Mouse (Mus musculus) layer of hippocampus, adult 2 months (tissue): ENCODE measurements around the gene Adipor2. TPM values are rescaled to one million over a fixed set of nuclear protein-coding genes. Genes with fewer than 3 reads are reported as not detected.
"Not testable (repeated sequence)": the region's sequence is repeated elsewhere in the genome, so short reads cannot be mapped to it uniquely, and the experiment has no call there.

Experiments used
- DNase-seq, 2 experiments: peaks; one replicate each; pipeline ENCODE4 v3.0.0; 2022; ENCODE audit warnings: low spot score in 2 of 2
- H3K27ac ChIP-seq: fragments of 200-600 bp; 2 replicates; pipeline ENCODE4 v1.8.1; 2022
- H3K4me3 ChIP-seq: fragments of 200-600 bp; 2 replicates; pipeline ENCODE4 v1.8.1; 2022; ENCODE audit warnings: mild to moderate bottlenecking
- CTCF ChIP-seq: fragments of 200-600 bp; conservative IDR thresholded peaks from 2 replicates; pipeline ENCODE4 v1.8.1; 2022; ENCODE audit warnings: antibody characterized with exemption, mild to moderate bottlenecking, moderate library complexity
- total RNA-seq, 2 experiments: library from RNA; stranded (reverse); gene quantifications; 2 replicates each; pipeline ENCODE4 v1.2.3; 2021

Adipor2 gene
- total RNA-seq, 2 experiments from 2014 or later: 37.1 to 40.5 TPM

DNA sequence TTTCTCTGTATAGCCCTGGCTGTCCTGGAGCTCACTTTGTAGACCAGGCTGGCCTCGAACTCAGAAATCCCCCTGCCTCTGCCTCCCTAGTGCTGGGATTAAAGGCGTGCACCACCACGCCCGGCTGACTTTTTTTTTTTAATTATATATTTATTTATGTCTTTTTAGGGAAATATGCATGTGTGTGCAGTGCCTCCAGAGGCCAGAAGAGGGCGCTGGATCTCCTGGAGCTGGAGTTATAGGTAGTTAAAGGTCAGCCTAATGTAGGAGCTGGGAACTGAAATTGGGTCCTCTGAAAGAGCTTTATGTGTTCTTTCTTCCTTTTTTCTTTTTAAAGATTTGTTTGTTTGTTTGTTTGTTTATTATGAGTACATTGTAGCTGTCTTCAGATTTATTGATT lies 25.2 kb upstream of the Adipor2 start:
- peak; percentile 62 for TF ChIP-seq CTCF
- H3K27ac ChIP-seq, H3K4me3 ChIP-seq, DNase-seq: not testable (repeated sequence)

GRCm38 (mm10) chr6:119437894-119438761 lies 20.6 kb upstream of the Adipor2 start:
- H3K27ac ChIP-seq: no peak overlapping the region
- H3K4me3 ChIP-seq: no peak overlapping the region
- no peak for DNase-seq
- no peak for TF ChIP-seq CTCF

- H3K4me3 ChIP-seq: no peak overlapping the region
- no peak for DNase-seq
- H3K27ac ChIP-seq: no peak overlapping the region
- TF ChIP-seq CTCF: no peak
These were observed 16.9 kb upstream of the Adipor2 start for GRCm38 (mm10) chr6:119434394-119434793.

GRCm38 (mm10) chr6:119431751-119432324 lies 14.3 kb upstream of the Adipor2 start:
- DNase-seq: no peak
- H3K4me3 ChIP-seq: no peak overlapping the region
- no peak overlapping the region for H3K27ac ChIP-seq
- no peak for TF ChIP-seq CTCF

DNA sequence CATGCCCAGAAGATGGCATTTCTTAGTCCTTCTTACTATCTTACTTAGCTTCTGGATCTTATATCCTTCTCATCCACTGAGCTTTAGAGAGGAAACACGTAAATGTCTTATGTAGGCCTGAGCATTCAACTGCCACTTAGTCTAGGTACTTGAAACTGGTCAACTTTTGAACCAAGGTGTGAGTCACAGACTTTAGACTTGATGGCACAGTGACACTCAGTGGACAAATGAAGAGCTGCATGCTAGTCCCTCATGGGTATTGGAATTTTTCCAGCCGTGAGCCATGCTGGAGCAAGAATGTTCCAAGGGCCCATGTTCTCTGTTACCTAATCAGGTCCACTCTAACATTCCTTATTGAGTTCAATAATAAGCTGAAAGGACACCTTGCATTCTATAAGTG lies 13.0 kb upstream of the Adipor2 start:
- Histone ChIP-seq H3K27ac (no peak overlapping the region), H3K4me3 (no peak overlapping the region)
- TF ChIP-seq CTCF: peak; percentile 92
- DNase-seq: peak; percentile 33 to 54

- Histone ChIP-seq H3K27ac (no peak overlapping the region), H3K4me3 (no peak overlapping the region)
- DNase-seq: no peak
- no peak for TF ChIP-seq CTCF
These were observed 11.8 kb upstream of the Adipor2 start for GRCm38 (mm10) chr6:119429311-119429710.

DNA sequence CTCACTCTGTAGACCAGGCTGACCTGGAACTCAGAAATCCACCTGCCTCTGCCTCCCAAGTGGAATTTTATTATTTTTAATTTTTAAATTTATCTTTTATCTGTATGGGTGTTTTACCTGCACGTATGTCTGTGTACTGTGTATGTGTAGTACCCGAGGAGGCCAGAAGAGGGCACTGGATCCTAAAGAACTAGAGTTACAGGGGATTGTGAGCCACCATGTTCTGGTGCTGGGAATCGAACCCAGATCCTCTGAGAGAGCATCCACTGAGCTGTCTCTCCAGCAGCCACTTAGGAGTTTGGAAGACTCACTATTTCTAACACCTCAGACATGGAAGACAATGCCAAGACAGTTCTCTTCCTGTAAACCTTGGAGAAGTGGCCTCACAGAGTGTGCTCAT lies 11.1 kb upstream of the Adipor2 start:
- TF ChIP-seq CTCF: peak; percentile 67
- H3K27ac ChIP-seq: no peak overlapping the region
- DNase-seq: no peak
- no peak overlapping the region for H3K4me3 ChIP-seq

DNA sequence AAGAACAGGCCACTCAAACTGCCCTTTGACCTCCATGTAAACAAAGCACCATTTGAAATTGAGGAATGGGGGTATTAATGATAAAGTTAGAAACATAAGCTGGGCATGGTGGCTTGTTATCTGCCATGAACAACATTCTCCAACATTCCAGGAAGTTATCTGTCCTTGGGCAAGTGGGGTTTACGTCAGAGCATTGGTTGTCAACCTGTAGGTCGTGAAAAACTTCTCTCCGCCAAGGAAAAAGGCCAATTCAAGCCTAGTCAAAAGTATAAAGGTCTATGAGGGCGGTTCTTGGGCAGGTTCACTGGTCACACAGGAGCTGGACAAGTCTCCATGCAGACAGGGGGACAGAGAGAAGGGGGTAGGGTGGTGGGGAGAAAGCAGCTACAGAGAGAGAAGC lies 3.5 kb upstream of the Adipor2 start:
- DNase-seq: no peak
- no peak for TF ChIP-seq CTCF
- Histone ChIP-seq H3K27ac (no peak overlapping the region), H3K4me3 (no peak overlapping the region)

DNA sequence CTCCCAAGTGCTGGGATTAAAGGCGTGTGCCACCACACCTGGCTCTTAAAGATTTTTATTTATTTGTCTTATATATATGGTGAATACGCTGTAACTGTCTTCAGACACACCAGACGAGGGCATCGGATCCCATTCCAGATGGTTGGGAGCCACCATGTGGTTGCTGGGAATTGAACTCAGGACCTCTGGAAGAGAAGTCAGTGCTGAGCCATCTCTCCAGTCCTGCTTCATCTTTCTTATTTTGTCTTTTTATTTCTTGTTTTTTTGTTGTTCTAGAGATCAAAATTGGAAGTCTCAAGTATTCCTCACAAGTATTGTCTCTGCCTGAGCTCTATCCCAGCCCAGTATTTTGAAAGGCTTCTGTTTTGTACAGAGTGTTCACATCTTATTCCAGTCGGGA lies 2.9 kb upstream of the Adipor2 start:
- DNase-seq: no peak
- no peak overlapping the region for H3K4me3 ChIP-seq
- no peak for TF ChIP-seq CTCF
- peak overlapping the region; percentile 90; the same call in 1 of the 2 replicates for H3K27ac ChIP-seq

- no peak for TF ChIP-seq CTCF
- H3K27ac ChIP-seq: peak overlapping the region; percentile 90
- no peak overlapping the region for H3K4me3 ChIP-seq
- DNase-seq: no peak
These were observed 1.9 kb upstream of the Adipor2 start for GRCm38 (mm10) chr6:119419412-119419811.

GRCm38 (mm10) chr6:119418392-119419251 lies 1.1 kb upstream of the Adipor2 start:
- peak; percentile 28; the same call in 1 of the 2 replicates for TF ChIP-seq CTCF
- Histone ChIP-seq H3K4me3 (no peak overlapping the region), H3K27ac (peak overlapping the region; percentile 90)
- DNase-seq: peak; percentile 18 to 43

- Histone ChIP-seq H3K4me3 (no peak overlapping the region), H3K27ac (peak overlapping the region; percentile 90)
- TF ChIP-seq CTCF: no peak
- no peak for DNase-seq
These were observed 317 bp upstream of the Adipor2 start for GRCm38 (mm10) chr6:119417821-119418220.

GRCm38 (mm10) chr6:119416643-119417042 lies 861 bp downstream of the Adipor2 start:
- peak overlapping the region; percentile 77 for H3K27ac ChIP-seq
- TF ChIP-seq CTCF: no peak
- H3K4me3 ChIP-seq: peak overlapping the region; percentile 42
- no peak for DNase-seq
